Mouse (Mus musculus): ENCODE data around the gene Kdm8. TPM values are rescaled to one million over a fixed set of nuclear protein-coding genes. Genes with fewer than 3 reads are reported as not detected.
"Not testable (repeated sequence)": the region's sequence is repeated elsewhere in the genome, so short reads cannot be mapped to it uniquely, and the experiment has no call there.

Kdm8 gene
- total RNA-seq (2021): 1 to 10 TPM; 2.6 to 4.1 TPM
- long read RNA-seq, experiment 1, partial matches to known transcripts: 1 of 4 reads
- long read RNA-seq, experiment 1, other reads (novel, unspliced or antisense): 0 of 4 reads
- long read RNA-seq, experiment 2, transcript Kdm8-201 (8 exons, 2,389 nt): major isoform, 5 of 10 reads
- long read RNA-seq, experiment 2, partial matches to known transcripts: 4 of 10 reads
- long read RNA-seq, experiment 2, other reads (novel, unspliced or antisense): 1 of 10 reads

GRCm38 (mm10) chr7:125444464-125445401 is at the start of gene Kdm8:
TSS of gene Kdm8 (plus strand) at chr7:125444676.
- peak; percentile 84 for DNase-seq (ENCODE audit: low spot score in 2 of 2)

- no peak for DNase-seq (ENCODE audit: low spot score in 2 of 2)
Measured at GRCm38 (mm10) chr7:125398116-125398515, 46.4 kb upstream of the Kdm8 start.

- DNase-seq (ENCODE audit: low spot score in 2 of 2): no peak
Measured at GRCm38 (mm10) chr7:125398687-125399086, 45.8 kb upstream of the Kdm8 start.

GRCm38 (mm10) chr7:125407136-125407535 is 37.3 kb upstream of the Kdm8 start:
- no peak for DNase-seq (ENCODE audit: low spot score in 2 of 2)

- no peak for DNase-seq (ENCODE audit: low spot score in 2 of 2)
Measured at GRCm38 (mm10) chr7:125415087-125415486, 29.4 kb upstream of the Kdm8 start.

- no peak for DNase-seq (ENCODE audit: low spot score in 2 of 2)
Measured at GRCm38 (mm10) chr7:125415776-125416175, 28.7 kb upstream of the Kdm8 start.

GRCm38 (mm10) chr7:125416762-125417161 is 27.7 kb upstream of the Kdm8 start:
- DNase-seq (ENCODE audit: low spot score in 2 of 2): no peak

- no peak for DNase-seq (ENCODE audit: low spot score in 2 of 2)
Measured at GRCm38 (mm10) chr7:125418413-125418812, 26.1 kb upstream of the Kdm8 start.

- peak; percentile 62 to 65 for DNase-seq (ENCODE audit: low spot score in 2 of 2)
Measured at GRCm38 (mm10) chr7:125420190-125420589, 24.3 kb upstream of the Kdm8 start.

GRCm38 (mm10) chr7:125421911-125422310 is 22.6 kb upstream of the Kdm8 start:
- no peak for DNase-seq (ENCODE audit: low spot score in 2 of 2)

- no peak for DNase-seq (ENCODE audit: low spot score in 2 of 2)
Measured at GRCm38 (mm10) chr7:125423056-125423455, 21.4 kb upstream of the Kdm8 start.

GRCm38 (mm10) chr7:125427492-125428090 is 16.9 kb upstream of the Kdm8 start:
- DNase-seq (ENCODE audit: low spot score in 2 of 2): peak in 1 of 2 experiments; percentile 56

GRCm38 (mm10) chr7:125428381-125428780 is 16.1 kb upstream of the Kdm8 start:
- DNase-seq (ENCODE audit: low spot score in 2 of 2): no peak

GRCm38 (mm10) chr7:125428816-125429500 is 15.5 kb upstream of the Kdm8 start:
- not testable (repeated sequence) for DNase-seq (ENCODE audit: low spot score in 2 of 2)

- DNase-seq (ENCODE audit: low spot score in 2 of 2): no peak
Measured at GRCm38 (mm10) chr7:125430170-125430842, 14.2 kb upstream of the Kdm8 start.

GRCm38 (mm10) chr7:125433874-125434273 is 10.6 kb upstream of the Kdm8 start:
- DNase-seq (ENCODE audit: low spot score in 2 of 2): no peak

GRCm38 (mm10) chr7:125434666-125435290 is 9.7 kb upstream of the Kdm8 start:
- DNase-seq (ENCODE audit: low spot score in 2 of 2): no peak

- no peak for DNase-seq (ENCODE audit: low spot score in 2 of 2)
Measured at GRCm38 (mm10) chr7:125442323-125442722, 2.2 kb upstream of the Kdm8 start.

GRCm38 (mm10) chr7:125444076-125444463 is 406 bp upstream of the Kdm8 start:
- no peak for DNase-seq (ENCODE audit: low spot score in 2 of 2)

- DNase-seq (ENCODE audit: low spot score in 2 of 2): no peak
Measured at GRCm38 (mm10) chr7:125450678-125451077, 6.2 kb downstream of the Kdm8 start.

Measured in adrenal gland, adult 18-20 months (tissue).